Mouse (Mus musculus) stomach, postnatal 0 days (tissue): Measurements from ENCODE around the gene Ank2. TPM values are rescaled to one million over a fixed set of nuclear protein-coding genes. Genes with fewer than 3 reads are reported as not detected.
"Not testable (repeated sequence)": the region's sequence is repeated elsewhere in the genome, so short reads cannot be mapped to it uniquely, and the experiment has no call there.

Source experiments
- ATAC-seq: fragments of 200-750 bp; cut with Nextera tagmentation; 2 replicates; pipeline ENCODE4 v1.8.0; 2017; ENCODE audit not compliant: low FRiP score, low TSS enrichment
- DNase-seq: peaks from one replicate; pipeline ENCODE4 v3.0.0-alpha.2; 2016; ENCODE audit warnings: low spot score
- H3K27ac ChIP-seq: fragments of 300-500 bp; sonication (generic); replicated peaks from 2 replicates; pipeline ENCODE4 v1.5.1; 2014; ENCODE audit warnings: mild to moderate bottlenecking, control low read depth
- H3K27me3 ChIP-seq: fragments of 300-500 bp; sonication (generic); 2 replicates; pipeline ENCODE4 v1.6.1; 2014; ENCODE audit warnings: low read length; ENCODE audit not compliant: control insufficient read depth, insufficient read depth
- H3K36me3 ChIP-seq: fragments of 300-500 bp; sonication (generic); 2 replicates; pipeline ENCODE4 v1.6.1; 2014; ENCODE audit warnings: low read length, mixed read lengths; ENCODE audit not compliant: control insufficient read depth, insufficient read depth
- H3K4me1 ChIP-seq: fragments of 300-500 bp; sonication (generic); replicated peaks from 2 replicates; pipeline ENCODE4 v1.6.1; 2014; ENCODE audit warnings: antibody characterized with exemption; ENCODE audit not compliant: control insufficient read depth, insufficient read depth
- H3K4me2 ChIP-seq: fragments of 300-500 bp; sonication (generic); replicated peaks from 2 replicates; pipeline ENCODE4 v1.6.1; 2014; ENCODE audit warnings: low read depth, mild to moderate bottlenecking, control low read depth, moderate library complexity
- H3K4me3 ChIP-seq: fragments of 300-500 bp; sonication (generic); 2 replicates; pipeline ENCODE4 v1.5.1; 2014; ENCODE audit warnings: low read depth, low read length, control low read depth
- H3K9ac ChIP-seq: fragments of 300-500 bp; sonication (generic); 2 replicates; pipeline ENCODE4 v1.6.1; 2014; ENCODE audit warnings: mild to moderate bottlenecking, low read length, control low read depth, mixed read lengths
- H3K9me3 ChIP-seq: fragments of 300-500 bp; sonication (generic); 2 replicates; pipeline ENCODE4 v1.6.1; 2016; ENCODE audit warnings: low read length; ENCODE audit not compliant: control insufficient read depth
- CTCF ChIP-seq: IDR thresholded peaks from 2 replicates; pipeline ENCODE4 v1.5.1; 2016; ENCODE audit warnings: antibody characterized with exemption, low read depth, mild to moderate bottlenecking, moderate library complexity
- EP300 ChIP-seq: optimal IDR thresholded peaks from 2 replicates; pipeline ENCODE3; 2016; ENCODE audit warnings: antibody characterized with exemption
- WGBS: fragments of 180-500 bp; shearing (Covaris S2); extraction: QIAGEN DNeasy Blood & Tissue Kit; methylation state at CpG from one replicate; pipeline ENCODE4 v1.1.7; 2014; 5-methylcytosine and 5-hydroxymethylcytosine counted together
- polyA plus RNA-seq: library from polyadenylated mRNA; unstranded; fragments of >200 nt; fragmentation: Nextera tagmentation; extraction: Ambion mirVana; gene quantifications from 2 replicates; pipeline ENCODE4 v1.2.1, GENCODE M21; 2015

The Ank2 gene
- polyA plus RNA-seq, 1 experiment from 2014 or later = 12.3 TPM

DNA sequence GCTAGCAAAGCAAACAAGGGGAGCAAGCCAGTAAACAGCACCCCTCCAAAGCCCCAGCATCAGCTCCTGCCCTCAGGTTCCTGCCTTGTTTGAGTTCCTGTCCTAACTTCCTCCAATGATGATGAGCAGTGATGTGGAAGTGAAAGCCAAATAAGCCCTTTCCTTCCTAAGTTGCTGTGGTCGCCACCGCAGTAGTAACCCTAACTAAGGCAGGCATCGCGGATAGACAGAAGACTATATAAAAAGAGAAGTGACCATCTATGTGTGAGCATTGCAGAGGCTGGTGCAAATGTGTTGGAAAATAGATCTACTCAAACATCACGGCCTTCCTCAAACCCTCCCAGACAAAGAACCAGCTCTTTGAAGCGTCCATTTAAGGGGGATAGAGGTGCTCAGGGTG is 167.6 kb downstream of the Ank2 start:
- DNase-seq = no peak
- no peaks in the 10 kb centered on the region for H3K27me3 ChIP-seq
- no peak overlapping the region for H3K4me2 ChIP-seq
- H3K4me3 ChIP-seq = no peak overlapping the region
- no peak overlapping the region for H3K27ac ChIP-seq
- WGBS = 88% methylated on average over 6 of the region's 6 CpGs
- ATAC-seq = no peak
- no peak overlapping the region for H3K9ac ChIP-seq
- no peaks in the 10 kb centered on the region for H3K36me3 ChIP-seq
- no peaks in the 10 kb centered on the region for H3K4me1 ChIP-seq
- no peaks in the 10 kb centered on the region for H3K9me3 ChIP-seq
- no peak for TF ChIP-seq EP300

DNA sequence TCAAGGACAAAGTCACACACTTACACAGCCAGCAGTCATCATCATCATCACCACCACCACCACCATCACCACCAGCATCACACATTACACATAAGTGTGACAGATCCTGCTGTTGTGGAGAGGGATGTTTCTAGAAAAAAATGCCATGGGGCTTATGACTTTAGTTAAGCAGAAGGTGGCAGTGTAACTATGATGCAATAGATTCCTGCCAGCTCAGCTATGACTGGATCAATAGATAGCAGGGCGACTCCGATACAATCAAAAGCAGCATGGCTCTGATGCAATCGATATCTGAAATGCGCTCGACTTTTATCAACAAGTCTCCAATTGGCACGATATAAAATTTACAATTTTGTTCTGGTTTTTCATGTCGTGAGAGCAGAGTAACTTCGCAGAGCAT is 172.8 kb downstream of the Ank2 start:
- no peaks in the 10 kb centered on the region for H3K9me3 ChIP-seq
- TF ChIP-seq CTCF = peak; percentile 29; the same call in 1 of the 2 replicates
- TF ChIP-seq EP300 = no peak
- H3K36me3 ChIP-seq = no peaks in the 10 kb centered on the region
- H3K4me2 ChIP-seq = no peak overlapping the region
- 80% methylated on average over 8 of the region's 8 CpGs for WGBS
- no peaks in the 10 kb centered on the region for H3K27me3 ChIP-seq
- ATAC-seq = no peak
- no peaks in the 10 kb centered on the region for H3K4me1 ChIP-seq
- no peak for DNase-seq
- no peak overlapping the region for H3K27ac ChIP-seq
- H3K9ac ChIP-seq = no peak overlapping the region
- no peak overlapping the region for H3K4me3 ChIP-seq

DNA sequence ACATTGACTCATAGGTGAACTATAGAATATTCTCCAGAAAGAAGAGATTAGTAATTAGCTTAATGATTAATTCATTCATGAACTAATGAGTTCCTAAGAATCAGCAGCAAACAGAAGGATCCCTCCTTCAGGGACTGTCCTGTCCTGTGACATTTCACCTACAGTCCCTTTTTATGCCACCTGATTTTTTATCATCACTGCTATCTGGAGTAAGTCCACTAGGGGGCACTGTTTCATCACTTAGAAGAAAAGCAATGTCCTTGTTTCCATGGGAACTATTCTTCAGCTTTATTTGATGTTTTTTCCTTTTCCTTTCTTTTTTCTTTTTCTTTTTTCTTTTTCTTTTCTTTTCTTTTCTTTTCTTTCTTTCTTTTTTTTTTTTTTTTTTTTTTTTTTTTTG is 176.3 kb downstream of the Ank2 start:
- Histone ChIP-seq H3K4me2 (no peak overlapping the region), H3K4me3 (no peak overlapping the region), H3K36me3 (no peaks in the 10 kb centered on the region), H3K27me3 (no peaks in the 10 kb centered on the region), H3K9me3 (no peaks in the 10 kb centered on the region), H3K9ac (no peak overlapping the region), H3K4me1 (no peaks in the 10 kb centered on the region), H3K27ac (no peak overlapping the region)
- TF ChIP-seq EP300 (no peak), CTCF (peak; percentile 92)
- peak; percentile 16 for DNase-seq
- ATAC-seq = no peak

DNA sequence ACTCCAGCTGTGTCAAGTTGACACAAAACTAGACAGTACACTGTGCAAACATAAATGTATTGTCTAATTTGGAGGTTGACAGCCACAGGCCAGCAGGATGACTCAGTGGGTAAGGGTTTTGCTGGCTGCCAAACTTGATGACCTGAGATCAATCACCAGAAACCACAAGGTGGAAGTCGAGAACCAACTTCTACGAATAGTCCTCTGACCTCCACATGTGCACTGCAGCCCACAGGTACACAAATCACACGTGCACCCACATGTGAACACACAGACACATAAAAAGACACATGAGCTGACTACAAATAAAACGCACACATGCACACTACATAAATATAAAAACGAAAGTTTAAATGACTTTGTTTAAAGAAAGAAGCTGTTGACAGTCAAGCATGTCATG is 177.5 kb downstream of the Ank2 start:
- H3K27ac ChIP-seq = no peak overlapping the region
- TF ChIP-seq CTCF (no peak), EP300 (no peak)
- no peaks in the 10 kb centered on the region for H3K36me3 ChIP-seq
- H3K9ac ChIP-seq = no peak overlapping the region
- no peaks in the 10 kb centered on the region for H3K27me3 ChIP-seq
- no peak for DNase-seq
- H3K4me3 ChIP-seq = no peak overlapping the region
- H3K9me3 ChIP-seq = no peaks in the 10 kb centered on the region
- ATAC-seq = no peak
- no peaks in the 10 kb centered on the region for H3K4me1 ChIP-seq
- WGBS = 28% methylated on average over 5 of the region's 5 CpGs
- H3K4me2 ChIP-seq = no peak overlapping the region

DNA sequence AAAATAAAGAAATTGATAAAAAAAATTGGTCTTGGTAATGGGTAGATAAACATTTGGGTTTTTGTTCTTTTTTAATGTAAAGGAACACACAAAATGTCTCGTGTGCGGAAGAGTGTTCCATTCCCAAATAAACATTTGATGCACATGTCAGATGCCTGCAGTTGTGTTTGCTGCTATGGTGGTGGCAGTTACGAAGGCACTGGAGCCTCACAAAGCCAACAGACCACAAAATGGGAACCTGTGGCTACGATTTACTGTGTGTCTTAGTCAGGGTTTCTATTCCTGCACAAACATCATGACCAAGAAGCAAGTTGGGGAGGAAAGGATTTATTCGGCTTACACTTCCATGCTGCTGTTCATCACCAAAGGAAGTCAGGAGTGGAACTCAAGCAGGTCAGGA is 178.1 kb downstream of the Ank2 start:
- not testable (repeated sequence) for H3K4me3 ChIP-seq, DNase-seq, H3K36me3 ChIP-seq, ATAC-seq, H3K4me1 ChIP-seq, H3K27me3 ChIP-seq, H3K9ac ChIP-seq, H3K9me3 ChIP-seq, H3K4me2 ChIP-seq, H3K27ac ChIP-seq
- WGBS = 80% methylated on average over 5 of the region's 5 CpGs

DNA sequence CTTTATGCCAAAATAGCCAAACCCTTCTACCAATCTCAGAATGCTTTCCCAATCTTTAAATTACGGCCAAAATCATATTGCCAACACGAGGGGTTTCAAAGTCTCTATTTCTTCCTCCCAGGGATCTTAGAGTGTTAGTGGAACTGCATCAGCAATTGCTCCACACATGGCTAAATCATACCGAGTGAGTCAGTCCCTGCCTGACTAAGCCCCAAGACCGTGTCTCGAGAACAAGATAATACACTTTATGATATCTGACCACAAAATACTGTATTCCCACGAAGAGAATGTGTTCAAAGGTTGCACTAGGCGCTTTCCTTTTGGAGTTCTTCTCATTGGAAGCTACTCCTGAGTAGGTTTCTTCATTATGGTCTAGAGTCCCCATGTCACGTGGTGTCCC is 178.8 kb downstream of the Ank2 start:
- DNase-seq (no peak), ATAC-seq (no peak)
- no peak overlapping the region for H3K9ac ChIP-seq
- TF ChIP-seq CTCF (no peak), EP300 (no peak)
- no peaks in the 10 kb centered on the region for H3K9me3 ChIP-seq
- no peak overlapping the region for H3K27ac ChIP-seq
- no peaks in the 10 kb centered on the region for H3K36me3 ChIP-seq
- no peak overlapping the region for H3K4me2 ChIP-seq
- no peak overlapping the region for H3K4me3 ChIP-seq
- no peaks in the 10 kb centered on the region for H3K27me3 ChIP-seq
- 79% methylated on average over 8 of the region's 8 CpGs for WGBS
- H3K4me1 ChIP-seq = no peaks in the 10 kb centered on the region

DNA sequence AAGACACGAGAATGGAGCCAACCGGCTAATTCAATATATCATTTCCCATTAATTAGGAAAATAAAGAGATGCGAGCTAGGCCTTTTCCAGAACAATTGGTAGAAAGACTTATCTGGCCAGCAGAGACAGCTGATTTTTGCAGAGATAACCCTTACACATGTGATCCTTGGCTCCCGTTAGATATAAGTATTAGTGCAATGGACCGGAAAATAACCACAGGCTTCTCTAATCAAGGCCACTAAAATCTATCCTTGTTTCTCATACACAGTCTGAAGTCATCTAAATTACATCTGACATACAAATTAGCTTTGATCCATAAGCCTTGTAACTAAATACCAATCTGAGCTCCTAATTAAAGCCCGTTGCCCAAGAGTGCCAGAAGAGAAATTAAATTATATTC is 181.5 kb downstream of the Ank2 start:
- Histone ChIP-seq H3K4me2 (no peak overlapping the region), H3K9ac (no peak overlapping the region), H3K4me3 (no peak overlapping the region), H3K27ac (no peak overlapping the region), H3K4me1 (no peaks in the 10 kb centered on the region), H3K27me3 (no peaks in the 10 kb centered on the region), H3K9me3 (no peaks in the 10 kb centered on the region), H3K36me3 (no peaks in the 10 kb centered on the region)
- ATAC-seq (no peak), DNase-seq (no peak)
- 88% methylated on average over 6 of the region's 6 CpGs for WGBS
- TF ChIP-seq EP300 (no peak), CTCF (no peak)
